Mouse (Mus musculus): ENCODE data around the gene Kdelr2. TPM values are rescaled to one million over a fixed set of nuclear protein-coding genes. Genes with fewer than 3 reads are reported as not detected.

Gene Kdelr2
- 63.5 and 66.4 TPM in 2 replicates for polyA plus RNA-seq (2012; rRNA removed)

GRCm38 (mm10) chr5:143403221-143404147 lies at the start of gene Kdelr2:
Gene Kdelr2 (plus strand): TSS chr5:143403838.

GRCm38 (mm10) chr5:143356686-143357388 lies 46.8 kb upstream of the Kdelr2 start, which contains the start of gene Grid2ip:
Gene Grid2ip (plus strand): TSS chr5:143357338.

DNA sequence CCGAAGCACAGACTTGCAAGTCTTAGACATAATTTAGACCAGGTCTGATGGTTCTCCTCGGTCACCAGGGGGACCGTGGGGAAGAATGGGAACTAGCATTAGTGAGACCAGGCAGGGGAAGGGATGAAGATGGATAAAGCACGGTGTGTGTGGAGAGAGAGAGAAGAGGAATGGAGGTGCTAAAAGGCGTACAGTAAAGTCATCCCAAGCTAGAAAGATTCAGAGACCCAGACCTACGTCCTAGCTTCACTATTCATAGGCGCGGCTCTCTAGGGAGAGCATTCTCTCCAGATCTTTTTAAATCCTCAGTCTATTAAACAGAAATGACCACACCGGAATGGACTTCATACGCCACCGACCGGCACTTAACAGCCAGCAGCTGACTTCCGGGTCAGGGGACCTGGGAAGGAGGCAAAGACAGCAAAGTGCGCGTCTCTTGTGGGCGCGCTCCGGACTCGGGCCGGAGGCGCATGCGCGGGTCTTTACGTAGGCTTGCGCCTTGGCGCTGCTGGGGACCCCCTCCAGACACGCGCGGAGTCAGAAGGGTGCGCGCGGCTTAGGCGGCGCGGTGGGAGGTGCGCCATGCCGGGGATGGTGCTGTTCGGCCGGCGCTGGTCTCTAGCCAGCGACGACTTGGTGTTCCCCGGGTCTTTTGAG lies 60.6 kb downstream of the Kdelr2 start, which contains the start of gene Daglb:
Daglb (plus strand) TSS at position 485 of the 657 bp plus-strand sequence.

Other genes with a start within 250 kb of the Kdelr2 start
- 1.9 TPM in 2 replicates for gene Rbak, start 223.1 kb upstream of the Kdelr2 start, polyA plus RNA-seq (2012; rRNA removed)
- not detected in 2 replicates for gene Spdye4b, start 222.8 kb upstream of the Kdelr2 start, polyA plus RNA-seq (2012; rRNA removed)
- not detected in 2 replicates for gene Spdye4a, start 176.9 kb upstream of the Kdelr2 start, polyA plus RNA-seq (2012; rRNA removed)
- gene Zfp12, start 168.7 kb upstream of the Kdelr2 start, polyA plus RNA-seq (2012; rRNA removed) = 2.8 and 3.0 TPM in 2 replicates
- 0.60 and 0.80 TPM in 2 replicates for gene Zfp316, start 133.8 kb upstream of the Kdelr2 start, polyA plus RNA-seq (2012; rRNA removed)
- 0.07 TPM in 2 replicates for gene Zfp853, start 110.2 kb upstream of the Kdelr2 start, polyA plus RNA-seq (2012; rRNA removed)
- gene E130309D02Rik, start 88.5 kb upstream of the Kdelr2 start, polyA plus RNA-seq (2012; rRNA removed) = 7.2 TPM in 2 replicates
- gene Zdhhc4, start 74.6 kb upstream of the Kdelr2 start, polyA plus RNA-seq (2012; rRNA removed) = 15.6 and 17.5 TPM in 2 replicates
- 0.01 and 0.03 TPM in 2 replicates for gene Grid2ip, start 46.5 kb upstream of the Kdelr2 start, polyA plus RNA-seq (2012; rRNA removed)
- 3.8 and 4.0 TPM in 2 replicates for gene Daglb, start 60.7 kb downstream of the Kdelr2 start, polyA plus RNA-seq (2012; rRNA removed)
- 136 and 142 TPM in 2 replicates for gene Rac1, start 124.2 kb downstream of the Kdelr2 start, polyA plus RNA-seq (2012; rRNA removed)
- 14.1 and 16.1 TPM in 2 replicates for gene Cyth3, start 218.6 kb downstream of the Kdelr2 start, polyA plus RNA-seq (2012; rRNA removed)